Mouse (Mus musculus) spleen, adult 2 months (tissue): ENCODE data around the gene Slc11a2.

ENCODE experiments used
- CTCF ChIP-seq: fragments of 200-500 bp; IDR thresholded peaks from 2 replicates; pipeline ENCODE4 v1.5.1; 2011; ENCODE audit warnings: mild to moderate bottlenecking, inconsistent platforms; ENCODE audit not compliant: insufficient read depth, insufficient read length, insufficient replicate concordance; ENCODE audit errors: extremely low read depth
- POLR2A ChIP-seq: fragments of 200-500 bp; IDR thresholded peaks from 2 replicates; pipeline ENCODE4 v1.6.1; 2011; ENCODE audit warnings: low read depth, low read length, inconsistent platforms

GRCm38 (mm10) chr15:100458055-100458454, 33.2 kb upstream of the Slc11a2 start:
- TF ChIP-seq CTCF (peak; percentile 45; the same call in 1 of the 2 replicates), POLR2A (no peak)
